Mouse (Mus musculus) small intestine, adult 2 months (tissue): ENCODE results near the gene Tti1. TPM values are rescaled to one million over a fixed set of nuclear protein-coding genes. Genes with fewer than 3 reads are reported as not detected.
A peak's percentile ranks its signal among the peaks of the same experiment; 100 is the strongest.

Source experiments
- H3K27ac ChIP-seq: fragments of 200-500 bp; 2 replicates; pipeline ENCODE4 v1.5.1; 2012; ENCODE audit warnings: low read depth, low read length, control low read depth, inconsistent platforms; ENCODE audit not compliant: insufficient read depth
- H3K27me3 ChIP-seq: fragments of 200-500 bp; 2 replicates; pipeline ENCODE4 v1.6.1; 2012; ENCODE audit warnings: mild to moderate bottlenecking, moderate library complexity, low read length, inconsistent platforms; ENCODE audit not compliant: control insufficient read depth, insufficient read depth
- H3K36me3 ChIP-seq: fragments of 200-500 bp; 2 replicates; pipeline ENCODE4 v1.6.1; 2012; ENCODE audit warnings: mild to moderate bottlenecking, low read length, control low read depth, inconsistent platforms; ENCODE audit not compliant: control insufficient read depth, insufficient read depth
- H3K4me1 ChIP-seq: fragments of 200-500 bp; 2 replicates; pipeline ENCODE4 v1.6.1; 2012; ENCODE audit warnings: low read length, inconsistent platforms, mixed read lengths; ENCODE audit not compliant: control insufficient read depth, insufficient read depth, insufficient read length
- H3K4me3 ChIP-seq: fragments of 200-500 bp; 2 replicates; pipeline ENCODE4 v1.5.1; 2012; ENCODE audit warnings: low read depth, mild to moderate bottlenecking, control low read depth, inconsistent platforms, low read length, moderate library complexity
- CTCF ChIP-seq: fragments of 200-500 bp; IDR thresholded peaks from 2 replicates; pipeline ENCODE4 v1.5.1; 2012; ENCODE audit warnings: low read depth, mild to moderate bottlenecking, control low read depth, inconsistent platforms, low read length, moderate library complexity, mixed read lengths; ENCODE audit not compliant: insufficient replicate concordance, insufficient read length; ENCODE audit errors: extremely low read depth
- POLR2A ChIP-seq: fragments of 200-500 bp; IDR thresholded peaks from 2 replicates; pipeline ENCODE4 v1.6.1; 2012; ENCODE audit warnings: low read depth, mild to moderate bottlenecking, control low read depth, inconsistent platforms, low read length, moderate library complexity
- whole genome bisulfite sequencing: fragments of 180-500 bp; shearing (Covaris S2); methylation state at CpG from one replicate; pipeline ENCODE4 v1.1.7; 2018; 5-methylcytosine and 5-hydroxymethylcytosine counted together
- polyA plus RNA-seq: library from polyadenylated mRNA; depleted of rRNA; stranded (reverse); fragments of >200 nt; gene quantifications from 2 replicates; pipeline ENCODE4 v1.2.3, GENCODE M21; 2012; rRNA removed

The Tti1 gene
- 3.0 and 6.1 TPM in 2 replicates for polyA plus RNA-seq

DNA sequence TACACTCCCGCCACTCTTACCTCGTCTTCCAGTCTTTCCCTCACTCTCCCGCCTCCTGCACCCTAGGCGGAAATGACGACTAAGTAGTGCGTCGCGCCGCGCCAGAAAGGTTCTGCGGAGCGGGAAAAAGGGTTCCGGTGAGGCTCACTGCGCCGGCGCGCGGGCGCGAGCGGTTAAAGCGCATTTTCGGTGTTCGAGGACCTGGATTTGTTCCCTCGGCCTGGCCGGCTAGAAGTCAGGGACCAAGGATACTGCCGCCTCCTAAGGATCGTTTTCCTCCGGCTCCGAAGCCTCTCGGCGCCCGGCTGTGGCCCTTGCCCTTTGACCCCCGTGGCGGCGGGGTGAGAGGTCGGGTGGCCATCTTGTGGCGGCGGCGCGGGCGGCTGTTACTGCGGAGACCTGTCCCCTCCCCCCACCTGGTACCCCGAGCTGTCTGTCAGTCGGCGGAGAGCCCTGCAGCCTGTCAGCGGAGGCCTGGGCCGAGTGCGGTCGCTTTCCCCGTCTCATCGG lies at the start of gene Tti1, which contains the start of gene Rprd1b:
Gene Tti1 (minus strand): TSS at position 80 of the 510 bp plus-strand sequence.
Gene Rprd1b (plus strand): TSS at position 144 of the 510 bp plus-strand sequence.
- peaks cover 5% of the 10 kb centered on the region; the same call in 1 of the 2 replicates for H3K4me1 ChIP-seq
- peak within 1 kb of the TSS; percentile 80 for H3K27ac ChIP-seq
- WGBS: under 1% methylated on average over 52 of the region's 52 CpGs
- no peaks in the 10 kb centered on the region for H3K27me3 ChIP-seq
- no peak for TF ChIP-seq CTCF
- TF ChIP-seq POLR2A: peak; percentile 55
- 0 out of 2 replicates have a peak, but pooled peaks cover 2% of the 10 kb centered on the region for H3K36me3 ChIP-seq
- peak within 1 kb of the TSS; percentile 80 for H3K4me3 ChIP-seq

DNA sequence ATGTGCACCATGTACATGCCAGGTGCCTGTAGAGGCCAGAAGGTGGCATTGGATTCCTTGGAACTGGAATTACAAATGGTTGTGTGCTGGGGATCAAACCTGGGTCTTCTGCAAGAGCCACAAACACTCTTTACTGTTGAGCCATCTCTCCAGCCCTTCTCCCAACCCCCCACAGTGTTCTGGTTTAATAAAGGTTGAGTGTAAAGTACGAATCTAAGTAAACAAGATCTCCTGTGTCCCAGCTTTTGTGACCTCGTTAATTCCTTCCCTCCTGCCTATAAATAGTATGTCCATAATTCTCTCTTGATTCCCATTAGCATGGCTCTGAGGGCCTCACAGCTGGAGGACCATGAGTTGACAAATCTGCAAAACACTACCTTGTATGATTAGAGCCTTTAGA lies 49.7 kb upstream of the Tti1 start:
- no peak overlapping the region for H3K27ac ChIP-seq

DNA sequence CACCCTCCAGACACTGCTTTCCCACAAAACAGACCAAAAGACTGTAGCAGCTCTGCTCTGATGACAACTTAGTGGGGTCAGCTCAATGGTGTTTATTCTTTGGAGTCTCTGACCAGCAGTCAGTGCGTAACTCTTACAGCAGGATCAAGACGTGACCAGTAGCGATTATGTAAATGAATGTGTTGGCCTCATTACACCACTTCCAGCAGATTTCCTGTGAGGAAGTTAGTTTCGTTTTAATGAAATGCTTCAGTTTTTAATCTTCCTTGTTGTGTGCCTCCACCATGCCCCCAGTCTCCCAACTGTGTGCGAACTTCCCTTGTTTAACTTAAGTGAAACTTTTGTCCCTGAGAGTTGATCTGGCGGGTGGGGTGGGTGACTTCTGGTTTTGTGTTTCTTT lies 48.5 kb upstream of the Tti1 start:
- H3K27me3 ChIP-seq: no peaks in the 10 kb centered on the region
- H3K4me1 ChIP-seq: peaks cover 38% of the 10 kb centered on the region
- no peak overlapping the region for H3K4me3 ChIP-seq
- no peak overlapping the region for H3K27ac ChIP-seq
- TF ChIP-seq POLR2A (no peak), CTCF (no peak)
- H3K36me3 ChIP-seq: peaks cover 31% of the 10 kb centered on the region
- 72% methylated on average over 6 of the region's 6 CpGs for WGBS

More for the DNA sequence above, 49.7 kb upstream of the Tti1 start:
- peaks cover 25% of the 10 kb centered on the region for H3K4me1 ChIP-seq
- TF ChIP-seq POLR2A (no peak), CTCF (no peak)
- H3K4me3 ChIP-seq: no peak overlapping the region
- H3K36me3 ChIP-seq: peaks cover 31% of the 10 kb centered on the region
- H3K27me3 ChIP-seq: no peaks in the 10 kb centered on the region
- WGBS: 27% methylated on average over 2 of the region's 2 CpGs

DNA sequence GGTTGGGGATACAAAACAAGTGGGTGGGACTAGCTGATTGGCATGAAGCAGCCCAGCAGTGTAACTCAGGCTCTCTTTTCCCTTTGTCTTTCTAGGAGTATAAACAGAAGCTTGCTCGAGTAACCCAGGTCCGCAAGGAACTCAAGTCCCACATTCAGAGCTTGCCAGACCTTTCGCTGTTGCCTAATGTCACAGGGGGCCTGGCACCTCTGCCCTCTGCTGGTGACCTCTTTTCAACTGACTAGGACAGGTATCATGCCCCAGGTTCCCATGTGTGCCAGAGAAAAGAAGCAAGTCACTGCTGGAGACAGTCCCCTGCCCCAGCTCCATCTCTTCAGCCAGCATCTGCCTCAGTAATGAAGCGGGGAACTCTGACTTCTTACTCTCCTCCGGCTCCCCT lies 46.6 kb upstream of the Tti1 start:
- no peak for TF ChIP-seq CTCF
- no peak for TF ChIP-seq POLR2A
- Histone ChIP-seq H3K36me3 (peaks cover 31% of the 10 kb centered on the region), H3K27me3 (no peaks in the 10 kb centered on the region), H3K4me3 (no peak overlapping the region), H3K4me1 (peaks cover 39% of the 10 kb centered on the region), H3K27ac (no peak overlapping the region)
- WGBS: 90% methylated on average over 5 of the region's 5 CpGs

DNA sequence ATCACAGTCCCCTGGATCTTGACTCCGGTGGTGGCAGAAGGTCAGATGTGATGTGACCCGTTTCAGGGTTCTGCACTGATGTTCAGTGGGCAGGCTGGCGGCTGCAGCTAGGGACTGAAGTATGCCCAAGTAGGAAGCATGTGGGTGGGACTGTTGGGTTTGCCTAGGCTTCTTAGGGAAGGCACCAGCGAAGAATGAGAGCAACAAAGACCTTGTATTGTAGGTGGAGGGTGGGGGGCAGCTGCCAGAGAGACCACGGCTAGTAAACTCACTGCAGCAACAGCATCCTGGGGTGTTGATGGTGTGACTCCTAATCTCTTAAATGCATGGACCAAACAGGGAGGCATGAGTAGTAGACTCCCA lies 43.4 kb upstream of the Tti1 start:
- TF ChIP-seq POLR2A: no peak
- TF ChIP-seq CTCF: no peak
- 41% methylated on average over 5 of the region's 5 CpGs for WGBS
- Histone ChIP-seq H3K27ac (peak overlapping the region; percentile 95), H3K4me3 (no peak overlapping the region), H3K36me3 (peaks cover 29% of the 10 kb centered on the region), H3K4me1 (peaks cover 30% of the 10 kb centered on the region; the same call in 1 of the 2 replicates), H3K27me3 (no peaks in the 10 kb centered on the region)

DNA sequence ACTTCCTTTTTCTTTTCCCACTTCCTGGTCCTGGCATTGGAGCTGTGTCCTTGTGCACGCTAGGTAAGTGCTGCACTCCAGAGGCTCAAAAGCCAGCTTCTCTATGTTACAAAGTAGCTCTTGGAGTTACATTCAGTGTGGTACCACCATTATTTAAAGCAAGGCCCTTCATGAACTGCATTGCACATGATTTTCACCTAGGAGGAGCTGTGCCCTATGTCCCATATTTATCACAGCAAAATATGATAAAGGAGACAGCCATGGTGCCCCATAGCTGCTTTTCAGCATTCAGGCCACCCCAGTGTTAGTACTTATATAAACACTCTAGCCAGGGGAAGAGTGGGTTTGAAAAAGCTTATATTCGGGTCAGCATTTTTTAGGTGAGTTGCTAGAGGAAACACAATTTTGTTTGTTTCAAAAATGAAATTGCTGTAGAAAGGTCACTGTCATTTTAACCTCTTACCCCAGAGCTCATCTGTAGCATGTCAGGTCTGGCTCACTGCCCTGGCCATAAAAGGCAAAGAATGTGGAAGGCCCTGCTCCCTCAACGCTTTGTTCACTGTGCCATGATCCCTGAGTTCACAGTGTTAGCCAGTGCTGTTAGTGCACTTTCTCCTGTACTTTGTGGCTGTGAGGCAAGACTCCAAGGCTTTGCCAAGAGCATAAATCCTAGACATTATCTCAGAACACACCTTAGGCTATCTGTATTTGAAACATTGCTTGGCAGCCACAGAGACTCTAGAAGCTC lies 42.8 kb upstream of the Tti1 start:
- Histone ChIP-seq H3K27me3 (no peaks in the 10 kb centered on the region), H3K4me3 (no peak overlapping the region), H3K4me1 (peaks cover 30% of the 10 kb centered on the region; the same call in 1 of the 2 replicates), H3K36me3 (peaks cover 25% of the 10 kb centered on the region), H3K27ac (peak overlapping the region; percentile 95)
- 21% methylated on average over 3 of the region's 3 CpGs for WGBS
- TF ChIP-seq CTCF: no peak

DNA sequence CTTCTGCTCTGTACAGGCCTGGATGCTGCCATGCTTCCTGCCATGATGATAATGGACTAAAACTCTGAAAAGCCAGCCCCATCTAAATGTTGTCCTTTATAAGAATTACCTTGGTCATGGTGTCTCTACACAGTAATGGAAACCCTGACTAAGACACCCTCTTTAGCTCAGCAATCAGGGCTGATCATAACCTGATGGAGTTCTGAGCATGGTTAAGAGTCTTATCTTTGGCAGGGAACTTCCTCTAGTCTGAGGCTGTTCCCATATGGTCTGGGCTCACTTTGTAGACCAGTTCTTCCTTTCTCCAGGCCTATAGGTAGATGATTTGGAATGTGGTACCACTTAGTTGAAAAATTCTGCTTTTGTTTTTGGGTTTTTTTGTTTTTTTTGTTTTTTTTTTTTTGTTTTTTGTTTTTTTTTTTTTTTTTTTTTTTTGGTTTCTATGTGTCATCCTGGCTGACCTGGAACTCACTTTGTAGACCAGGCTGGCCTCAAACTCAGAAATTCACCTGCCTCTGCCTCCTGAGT lies 40.3 kb upstream of the Tti1 start:
- peaks cover 15% of the 10 kb centered on the region for H3K36me3 ChIP-seq
- TF ChIP-seq POLR2A (no peak), CTCF (no peak)

More for the DNA sequence above, 40.3 kb upstream of the Tti1 start:
- Histone ChIP-seq H3K4me1 (peaks cover 34% of the 10 kb centered on the region; the same call in 1 of the 2 replicates), H3K4me3 (no peak overlapping the region), H3K27ac (no peak overlapping the region), H3K27me3 (no peaks in the 10 kb centered on the region)
